Mouse (Mus musculus): ENCODE data around the gene Pip5k1a. TPM values are rescaled to one million over a fixed set of nuclear protein-coding genes. Genes with fewer than 3 reads are reported as not detected.

The Pip5k1a gene
- polyA plus RNA-seq, 2 experiments: 4.7 to 9.4 TPM

DNA sequence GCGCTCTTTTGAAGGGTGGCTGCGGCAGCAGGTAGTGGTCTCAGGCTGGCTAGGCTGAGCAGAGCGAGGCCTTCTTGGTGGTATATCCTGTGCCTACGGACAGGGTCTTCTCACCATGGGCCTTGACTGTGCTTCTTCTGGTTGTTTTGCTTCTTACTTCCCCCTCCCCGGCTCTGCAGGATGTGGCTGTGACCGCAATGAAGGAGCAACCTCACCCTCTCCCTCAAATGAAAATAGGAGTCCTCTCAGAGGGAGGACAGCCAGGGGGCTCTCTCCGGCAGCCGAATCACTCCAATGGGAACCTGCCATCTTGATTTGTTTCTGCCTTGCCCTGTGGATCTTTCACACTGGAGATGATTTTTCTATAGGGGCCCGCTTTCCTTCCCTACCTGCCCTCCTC lies 34.7 kb upstream of the Pip5k1a start:
- TF ChIP-seq CTCF (IDR thresholded peaks at IDR 0.05; ENCODE audit: low read depth) (no peak; the same call in 1 of the 2 replicates), EP300 (IDR thresholded peaks at IDR 0.05; ENCODE audit: low read depth) (no peak)
- WGBS (ENCODE audit: insufficient replicate concordance): 36% methylated on average over 9 of the region's 9 CpGs
- peaks cover 7 to 8% of the 10 kb centered on the region in 2 experiments; a peak in 3 of 4 replicates for H3K4me1 ChIP-seq (replicated peaks; ENCODE audit: control insufficient read depth in 2 of 2, insufficient read depth in 2 of 2, low read length in 1 of 2)
- H3K27ac ChIP-seq: no peak overlapping the region
- H3K36me3 ChIP-seq (replicated peaks; ENCODE audit: control insufficient read depth, insufficient read depth, low read depth): no peaks in the 10 kb centered on the region
- peak overlapping the region; percentile 41 for H3K4me2 ChIP-seq (ENCODE audit: low read depth)
- no peaks in the 10 kb centered on the region for H3K9me3 ChIP-seq (ENCODE audit: control insufficient read depth, low read length)
- no peak for DNase-seq (ENCODE audit: low read depth in 3 of 3, low spot score in 3 of 3)
- ATAC-seq (ENCODE audit: insufficient read depth): no peak
- H3K9ac ChIP-seq (replicated peaks): no peak overlapping the region
- no peaks in the 10 kb centered on the region for H3K27me3 ChIP-seq (ENCODE audit: control insufficient read depth, insufficient read depth, low read length)
- H3K4me3 ChIP-seq (ENCODE audit: insufficient read depth in 1 of 2, low read depth in 2 of 2, low read length in 2 of 2): peak overlapping the region; percentile 37 to 41

DNA sequence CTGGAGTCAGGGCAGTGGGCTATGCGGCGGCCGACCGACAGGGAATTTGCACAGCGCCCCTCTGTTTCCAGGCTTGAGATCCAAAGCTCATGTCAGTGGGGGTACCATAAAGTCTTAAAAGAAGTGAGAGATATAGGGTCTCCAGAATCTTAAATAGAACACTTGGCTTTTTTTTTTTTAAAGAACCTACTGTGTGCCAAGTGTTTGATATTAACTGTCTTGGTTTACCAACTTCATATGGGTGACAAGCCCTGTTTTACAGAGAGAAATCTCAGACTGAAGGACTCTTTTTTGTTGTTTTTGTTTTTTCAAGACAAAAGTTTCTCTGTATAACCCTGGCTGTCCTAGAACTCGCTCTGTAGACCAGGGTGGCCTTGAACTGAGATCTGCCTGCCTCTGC lies 34.1 kb upstream of the Pip5k1a start:
- TF ChIP-seq EP300 (IDR thresholded peaks at IDR 0.05; ENCODE audit: low read depth) (no peak), CTCF (IDR thresholded peaks at IDR 0.05; ENCODE audit: low read depth) (no peak)
- WGBS (ENCODE audit: insufficient replicate concordance): 84% methylated on average over 6 of the region's 6 CpGs
- Histone ChIP-seq H3K27me3 (ENCODE audit: control insufficient read depth, insufficient read depth, low read length) (no peaks in the 10 kb centered on the region), H3K9me3 (ENCODE audit: control insufficient read depth, low read length) (no peaks in the 10 kb centered on the region), H3K27ac (no peak overlapping the region), H3K4me1 (replicated peaks; ENCODE audit: control insufficient read depth in 2 of 2, insufficient read depth in 2 of 2, low read length in 1 of 2) (peaks cover 7 to 12% of the 10 kb centered on the region in 2 experiments; a peak in 3 of 4 replicates), H3K4me2 (ENCODE audit: low read depth) (peak overlapping the region; percentile 33), H3K36me3 (replicated peaks; ENCODE audit: control insufficient read depth, insufficient read depth, low read depth) (no peaks in the 10 kb centered on the region), H3K4me3 (ENCODE audit: insufficient read depth in 1 of 2, low read depth in 2 of 2, low read length in 2 of 2) (no peak overlapping the region), H3K9ac (replicated peaks) (no peak overlapping the region)
- ATAC-seq (ENCODE audit: insufficient read depth) (no peak), DNase-seq (ENCODE audit: low read depth in 3 of 3, low spot score in 3 of 3) (no peak)

DNA sequence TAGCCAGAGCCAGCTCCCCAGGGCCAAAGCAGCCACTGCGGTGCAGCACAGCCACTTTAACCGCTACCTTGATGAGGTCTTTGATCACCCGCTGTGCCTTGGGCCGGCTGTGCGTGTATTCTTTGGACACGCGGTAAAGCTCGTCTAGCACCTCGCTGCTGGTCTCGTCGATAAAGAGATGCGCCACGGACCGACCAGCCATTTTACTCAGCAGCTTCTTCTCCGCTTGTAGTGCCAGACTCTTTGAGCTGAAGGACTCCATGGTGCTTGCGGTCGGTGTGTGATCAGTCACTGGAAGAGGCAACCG lies 33.5 kb upstream of the Pip5k1a start:
- H3K9ac ChIP-seq (replicated peaks): no peak overlapping the region
- H3K4me2 ChIP-seq (ENCODE audit: low read depth): peak overlapping the region; percentile 33
- no peak overlapping the region for H3K27ac ChIP-seq
- peaks cover 8 to 16% of the 10 kb centered on the region in 2 experiments for H3K4me1 ChIP-seq (replicated peaks; ENCODE audit: control insufficient read depth in 2 of 2, insufficient read depth in 2 of 2, low read length in 1 of 2)
- H3K9me3 ChIP-seq (ENCODE audit: control insufficient read depth, low read length): no peaks in the 10 kb centered on the region
- no peaks in the 10 kb centered on the region for H3K36me3 ChIP-seq (replicated peaks; ENCODE audit: control insufficient read depth, insufficient read depth, low read depth)
- TF ChIP-seq EP300 (IDR thresholded peaks at IDR 0.05; ENCODE audit: low read depth) (no peak), CTCF (IDR thresholded peaks at IDR 0.05; ENCODE audit: low read depth) (no peak)
- no peak for DNase-seq (ENCODE audit: low read depth in 3 of 3, low spot score in 3 of 3)
- no peak for ATAC-seq (ENCODE audit: insufficient read depth)
- H3K4me3 ChIP-seq (ENCODE audit: insufficient read depth in 1 of 2, low read depth in 2 of 2, low read length in 2 of 2): 0 out of 4 replicates have a peak overlapping the region, but pooled peaks of 1 of the 2 experiments have one; percentile 4
- no peaks in the 10 kb centered on the region for H3K27me3 ChIP-seq (ENCODE audit: control insufficient read depth, insufficient read depth, low read length)
- 68% methylated on average over 18 of the region's 18 CpGs for WGBS (ENCODE audit: insufficient replicate concordance)

DNA sequence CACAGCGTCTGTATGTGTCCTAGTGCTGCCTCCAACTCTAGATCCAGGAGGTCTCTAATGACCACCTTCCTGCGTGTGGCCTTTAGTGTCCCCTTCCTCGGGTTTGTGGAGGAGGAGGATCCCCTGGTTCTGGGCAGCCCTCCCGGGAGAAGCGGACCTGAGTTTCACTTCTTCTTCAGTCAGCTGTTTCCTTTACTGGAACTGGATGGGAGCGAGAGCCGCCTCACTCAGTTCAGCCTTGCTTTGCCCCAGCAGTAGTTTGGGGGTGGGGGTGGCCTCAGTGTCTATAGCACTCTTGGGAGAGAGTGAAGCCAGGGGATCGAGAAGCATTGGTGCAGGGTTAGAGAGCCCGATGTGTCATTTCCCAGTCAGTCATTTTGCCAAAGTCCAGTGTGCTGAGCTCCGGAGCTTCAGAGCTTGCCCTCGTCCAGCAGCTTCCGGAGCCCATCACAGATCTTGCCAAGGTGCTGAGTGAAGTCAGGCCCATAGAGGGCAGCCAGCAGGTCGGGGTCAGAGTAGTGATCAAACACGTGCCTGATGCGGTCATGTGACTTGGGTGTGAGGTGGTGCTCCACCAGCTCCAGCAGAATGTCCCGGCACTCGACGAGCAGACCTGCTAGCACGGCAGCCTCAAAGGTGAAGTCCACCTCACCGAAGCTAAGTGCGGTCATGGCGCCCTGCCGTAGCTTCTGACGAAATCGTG lies 33.0 kb upstream of the Pip5k1a start:
- TF ChIP-seq CTCF (IDR thresholded peaks at IDR 0.05; ENCODE audit: low read depth) (0 out of 2 replicates have a peak, but pooled peaks have one; percentile 19), EP300 (IDR thresholded peaks at IDR 0.05; ENCODE audit: low read depth) (no peak)
- no peaks in the 10 kb centered on the region for H3K9me3 ChIP-seq (ENCODE audit: control insufficient read depth, low read length)
- no peak overlapping the region for H3K27ac ChIP-seq
- ATAC-seq (ENCODE audit: insufficient read depth): no peak
- H3K27me3 ChIP-seq (ENCODE audit: control insufficient read depth, insufficient read depth, low read length): no peaks in the 10 kb centered on the region
- H3K9ac ChIP-seq (replicated peaks): no peak overlapping the region
- H3K4me2 ChIP-seq (ENCODE audit: low read depth): peak overlapping the region; percentile 33
- no peak for DNase-seq (ENCODE audit: low read depth in 3 of 3, low spot score in 3 of 3)
- no peak overlapping the region for H3K4me3 ChIP-seq (ENCODE audit: insufficient read depth in 1 of 2, low read depth in 2 of 2, low read length in 2 of 2)
- H3K4me1 ChIP-seq (replicated peaks; ENCODE audit: control insufficient read depth in 2 of 2, insufficient read depth in 2 of 2, low read length in 1 of 2): peaks cover 13 to 20% of the 10 kb centered on the region in 2 experiments
- H3K36me3 ChIP-seq (replicated peaks; ENCODE audit: control insufficient read depth, insufficient read depth, low read depth): no peaks in the 10 kb centered on the region
- WGBS (ENCODE audit: insufficient replicate concordance): 65% methylated on average over 25 of the region's 25 CpGs

DNA sequence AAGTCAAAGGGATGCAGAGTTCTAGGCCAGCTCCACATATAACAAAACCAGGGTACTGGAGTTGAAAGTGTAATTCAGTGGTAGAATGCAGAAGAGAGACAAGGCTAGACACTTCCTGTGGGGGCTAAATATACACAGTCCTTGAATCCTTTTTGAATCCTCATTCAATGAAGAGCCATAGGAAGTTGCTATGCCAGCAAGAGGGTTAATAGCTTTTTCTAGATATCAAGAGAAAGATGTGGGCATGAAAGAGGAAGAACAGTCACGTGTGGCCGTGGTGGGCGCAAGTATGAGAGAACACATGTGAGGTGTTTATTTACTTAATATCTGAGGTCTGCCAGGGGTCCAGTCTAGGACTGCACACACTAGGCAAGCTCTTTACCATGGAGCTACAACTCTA lies 29.6 kb upstream of the Pip5k1a start:
- Histone ChIP-seq H3K27ac (no peak overlapping the region), H3K9me3 (ENCODE audit: control insufficient read depth, low read length) (no peaks in the 10 kb centered on the region), H3K4me1 (replicated peaks; ENCODE audit: control insufficient read depth in 2 of 2, insufficient read depth in 2 of 2, low read length in 1 of 2) (peaks cover 10 to 18% of the 10 kb centered on the region in 2 experiments), H3K27me3 (ENCODE audit: control insufficient read depth, insufficient read depth, low read length) (no peaks in the 10 kb centered on the region), H3K4me2 (ENCODE audit: low read depth) (no peak overlapping the region), H3K4me3 (ENCODE audit: insufficient read depth in 1 of 2, low read depth in 2 of 2, low read length in 2 of 2) (no peak overlapping the region), H3K9ac (replicated peaks) (no peak overlapping the region), H3K36me3 (replicated peaks; ENCODE audit: control insufficient read depth, insufficient read depth, low read depth) (no peaks in the 10 kb centered on the region)
- 60% methylated on average over 3 of the region's 3 CpGs for WGBS (ENCODE audit: insufficient replicate concordance)
- DNase-seq (ENCODE audit: low read depth in 3 of 3, low spot score in 3 of 3) (no peak), ATAC-seq (ENCODE audit: insufficient read depth) (no peak)
- TF ChIP-seq CTCF (IDR thresholded peaks at IDR 0.05; ENCODE audit: low read depth) (no peak), EP300 (IDR thresholded peaks at IDR 0.05; ENCODE audit: low read depth) (no peak)

Measured in liver, embryonic 14.5 days (tissue).